ENCODE assay signal across 12 mouse cellular contexts in genomic region chr2:129232484-129232883, GRCm38 (mm10). TPM values are rescaled to one million over a fixed set of nuclear protein-coding genes. Genes with fewer than 3 reads are reported as not detected.
A peak's percentile ranks its signal among the peaks of the same experiment; 100 is the strongest.
DNase-seq lines count a peak whose midpoint lies in the region; ATAC-seq and TF ChIP-seq lines count a peak whose summit lies in the region.
"Had no signal": no experiment of that assay in that cellular context is flagged by ENCODE, and none has a peak within 500 bp of the region (broad histone marks: within the 10 kb centered on the region; RNA-seq: fewer than 3 reads in every experiment).

No protein-coding gene starts in this region.

- no peak overlapping the region for H3K4me2 ChIP-seq in forebrain, embryonic 12.5 days
- no peak overlapping the region for H3K4me2 ChIP-seq in kidney, embryonic 16.5 days (replicated peaks; ENCODE audit: low read depth, low read length)
- no peak overlapping the region for H3K4me2 ChIP-seq in hindbrain, embryonic 13.5 days
- H3K4me2 ChIP-seq: hindbrain, embryonic 14.5 days; lung, embryonic 15.5 days; neural tube, embryonic 12.5 days had no signal

- no peaks in the 10 kb centered on the region for H3K36me3 ChIP-seq in forebrain, embryonic 12.5 days (replicated peaks)
- no peaks in the 10 kb centered on the region for H3K36me3 ChIP-seq in kidney, embryonic 16.5 days (ENCODE audit: insufficient read depth, low read length)
- no peaks in the 10 kb centered on the region for H3K36me3 ChIP-seq in small intestine, adult 2 months (ENCODE audit: control insufficient read depth, insufficient read depth, low read length)
- no peaks in the 10 kb centered on the region for H3K36me3 ChIP-seq in hindbrain, embryonic 13.5 days
- H3K36me3 ChIP-seq: G1E; lung, embryonic 15.5 days; neural tube, embryonic 12.5 days had no signal

- 88% methylated on average over 9 of the region's 9 CpGs for WGBS in forebrain, embryonic 12.5 days
- 76% methylated on average over 9 of the region's 9 CpGs for WGBS in kidney, embryonic 16.5 days
- 34% methylated on average over 9 of the region's 9 CpGs for WGBS in small intestine, adult 2 months
- WGBS in hindbrain, embryonic 13.5 days = 90% methylated on average over 9 of the region's 9 CpGs

- no peak for TF ChIP-seq CTCF in layer of hippocampus, adult 2 months (conservative IDR thresholded peaks at IDR 0.05)
- no peak for TF ChIP-seq CTCF in small intestine, adult 2 months (IDR thresholded peaks at IDR 0.05; ENCODE audit: extremely low read depth, insufficient read length, insufficient replicate concordance, low read depth, low read length)

- no peak overlapping the region for H3K9ac ChIP-seq in forebrain, embryonic 12.5 days
- no peak overlapping the region for H3K9ac ChIP-seq in kidney, embryonic 16.5 days (replicated peaks; ENCODE audit: low read length)
- no peak overlapping the region for H3K9ac ChIP-seq in hindbrain, embryonic 13.5 days
- H3K9ac ChIP-seq: hindbrain, embryonic 14.5 days; lung, embryonic 15.5 days; neural tube, embryonic 12.5 days had no signal

- no peak overlapping the region for H3K4me3 ChIP-seq in layer of hippocampus, adult 2 months
- H3K4me3 ChIP-seq in forebrain, embryonic 12.5 days (replicated peaks) = no peak overlapping the region
- no peak overlapping the region for H3K4me3 ChIP-seq in kidney, embryonic 16.5 days (ENCODE audit: low read length)
- no peak overlapping the region for H3K4me3 ChIP-seq in small intestine, adult 2 months (ENCODE audit: low read depth, low read length)
- no peak overlapping the region for H3K4me3 ChIP-seq in hindbrain, embryonic 13.5 days
- H3K4me3 ChIP-seq: lung, embryonic 15.5 days; neural tube, embryonic 12.5 days had no signal

- no peak for ATAC-seq in forebrain, embryonic 12.5 days (ENCODE audit: low FRiP score)
- ATAC-seq in kidney, embryonic 16.5 days (ENCODE audit: low FRiP score, low TSS enrichment) = peak; percentile 69; the same call in 1 of the 2 replicates
- ATAC-seq in hindbrain, embryonic 13.5 days (ENCODE audit: low FRiP score) = no peak

- H3K27ac ChIP-seq in layer of hippocampus, adult 2 months = peak overlapping the region; percentile 18; the same call in 1 of the 2 replicates
- H3K27ac ChIP-seq in forebrain, embryonic 12.5 days = 0 out of 2 replicates have a peak overlapping the region, but pooled peaks have one; percentile 36
- no peak overlapping the region for H3K27ac ChIP-seq in kidney, embryonic 16.5 days (ENCODE audit: low read length)
- peak overlapping the region; percentile 80 for H3K27ac ChIP-seq in small intestine, adult 2 months (ENCODE audit: insufficient read depth, low read depth, low read length)
- H3K27ac ChIP-seq in hindbrain, embryonic 13.5 days = no peak overlapping the region
- H3K27ac ChIP-seq: hindbrain, embryonic 14.5 days; lung, embryonic 15.5 days; neural tube, embryonic 12.5 days had no signal

- no peaks in the 10 kb centered on the region for H3K9me3 ChIP-seq in forebrain, embryonic 12.5 days
- no peaks in the 10 kb centered on the region for H3K9me3 ChIP-seq in kidney, embryonic 16.5 days (ENCODE audit: low read length)
- no peaks in the 10 kb centered on the region for H3K9me3 ChIP-seq in hindbrain, embryonic 13.5 days
- H3K9me3 ChIP-seq: G1E; lung, embryonic 15.5 days; neural tube, embryonic 12.5 days had no signal

- H3K4me1 ChIP-seq in forebrain, embryonic 12.5 days = no peaks in the 10 kb centered on the region
- no peaks in the 10 kb centered on the region for H3K4me1 ChIP-seq in kidney, embryonic 16.5 days (ENCODE audit: insufficient read depth, low read length)
- peaks cover 19% of the 10 kb centered on the region for H3K4me1 ChIP-seq in small intestine, adult 2 months (ENCODE audit: control insufficient read depth, insufficient read depth, insufficient read length, low read length)
- no peaks in the 10 kb centered on the region for H3K4me1 ChIP-seq in hindbrain, embryonic 13.5 days (replicated peaks)
- H3K4me1 ChIP-seq: lung, embryonic 15.5 days; neural tube, embryonic 12.5 days had no signal

- TF ChIP-seq POLR2A in small intestine, adult 2 months (IDR thresholded peaks at IDR 0.05; ENCODE audit: low read depth, low read length) = peak; percentile 44; the same call in 1 of the 2 replicates

- no peaks in the 10 kb centered on the region for H3K27me3 ChIP-seq in forebrain, embryonic 12.5 days
- no peaks in the 10 kb centered on the region for H3K27me3 ChIP-seq in kidney, embryonic 16.5 days (ENCODE audit: insufficient read depth, low read length)
- no peaks in the 10 kb centered on the region for H3K27me3 ChIP-seq in small intestine, adult 2 months (ENCODE audit: control insufficient read depth, insufficient read depth, low read length)
- no peaks in the 10 kb centered on the region for H3K27me3 ChIP-seq in hindbrain, embryonic 13.5 days
- H3K27me3 ChIP-seq: lung, embryonic 15.5 days; neural tube, embryonic 12.5 days had no signal

- no peak for DNase-seq in layer of hippocampus, adult 2 months (ENCODE audit: low spot score in 2 of 2)
- DNase-seq in layer of hippocampus, adult 8-10 months (ENCODE audit: low spot score in 2 of 2) = no peak
- no peak for DNase-seq in embryo, embryonic 9.5 days (ENCODE audit: extremely low spot score)
- no peak for DNase-seq in left cerebral cortex, adult 8-10 months (ENCODE audit: low spot score in 2 of 2)

RNA-seq across cellular contexts. Expression of gene Slc20a1, which starts 33.9 kb away (rescaled TPM):
- total RNA-seq in layer of hippocampus, adult 2 months (2021) = 100 to 1,000 TPM; 110 to 124 TPM
- 100 to 1,000 TPM; 143 to 159 (median 145) TPM for total RNA-seq in layer of hippocampus, adult 8-10 months (2022)
- 61.6 and 63.1 TPM in 2 replicates for polyA plus RNA-seq in forebrain, embryonic 12.5 days (2016; fragmentation: Nextera tagmentation; extraction: Ambion mirVana)
- polyA plus RNA-seq in kidney, embryonic 16.5 days (2015; fragmentation: Nextera tagmentation; extraction: Ambion mirVana) = 28.3 and 31.3 TPM in 2 replicates
- 4.8 and 6.6 TPM in 2 replicates for polyA plus RNA-seq in small intestine, adult 2 months (2012; rRNA removed)
- 47.2 and 48.2 TPM in 2 replicates for polyA plus RNA-seq in hindbrain, embryonic 13.5 days (2015; fragmentation: Nextera tagmentation; extraction: Ambion mirVana)
- 100 to 1,000 TPM; 136 to 167 (median 155) TPM for total RNA-seq in left cerebral cortex, adult 8-10 months (2022)

Comparison
In these comparisons a context has a peak if more than half of its experiments do, and no peak if none do; other contexts are left out.
1. H3K27ac ChIP-seq: peak in layer of hippocampus, adult 2 months (single experiment), forebrain, embryonic 12.5 days (single experiment) and small intestine, adult 2 months (single experiment); none in kidney, embryonic 16.5 days (single experiment) and hindbrain, embryonic 13.5 days (single experiment).